Mouse (Mus musculus) CH12.LX (cell line): ENCODE measurements around the gene Bcas2. TPM values are rescaled to one million over a fixed set of nuclear protein-coding genes. Genes with fewer than 3 reads are reported as not detected.

Experiments
- DNase-seq: peaks from one replicate; pipeline ENCODE4 v3.0.0-alpha.2; 2013; ENCODE audit errors: extremely low read depth
- H3K27ac ChIP-seq: 2 replicates; pipeline ENCODE4 v1.5.1; 2012; ENCODE audit warnings: low read depth, mild to moderate bottlenecking, control low read depth, moderate library complexity; ENCODE audit not compliant: insufficient read depth
- H3K27me3 ChIP-seq: replicated peaks from 2 replicates; pipeline ENCODE3; 2012; ENCODE audit warnings: inconsistent platforms
- H3K36me3 ChIP-seq, 2 experiments: replicated peaks in 1 of 2; 2 replicates each; pipeline versions ENCODE3 to v1.6.1; 2012; ENCODE audit warnings: inconsistent platforms in 1 of 2, low read length in 1 of 2, mild to moderate bottlenecking in 1 of 2, mixed read lengths in 1 of 2, moderate library complexity in 1 of 2; ENCODE audit not compliant: control insufficient read depth in 1 of 2, insufficient read depth in 1 of 2
- H3K4me1 ChIP-seq, 2 experiments: 2 replicates each; pipeline ENCODE4 v1.6.1; 2012; ENCODE audit warnings: inconsistent platforms in 1 of 2, moderate library complexity in 1 of 2; ENCODE audit not compliant: insufficient read depth in 2 of 2, control insufficient read depth in 1 of 2
- H3K4me2 ChIP-seq: 2 replicates; pipeline ENCODE4 v1.6.1; 2012; ENCODE audit warnings: low read depth, mild to moderate bottlenecking, control low read depth; ENCODE audit not compliant: poor library complexity, insufficient read depth, severe bottlenecking
- H3K4me3 ChIP-seq, 3 experiments: fragments of 150-350 bp in 1 of 3; sonication (generic) in 1 of 3; replicated peaks in 1 of 3; 2 replicates each; pipeline versions ENCODE3 to v1.5.1; 2011 to 2012; ENCODE audit warnings: low read depth in 2 of 3, low read length in 2 of 3, mild to moderate bottlenecking in 2 of 3, moderate library complexity in 2 of 3, control low read depth in 1 of 3, improper control_type of control experiment in 1 of 3, inconsistent platforms in 1 of 3, mixed read lengths in 1 of 3; ENCODE audit not compliant: poor library complexity in 1 of 3
- H3K79me2 ChIP-seq: replicated peaks from 2 replicates; pipeline ENCODE4 v1.6.1; 2012; ENCODE audit warnings: mild to moderate bottlenecking, moderate library complexity; ENCODE audit not compliant: control insufficient read depth, poor library complexity, insufficient read depth, severe bottlenecking; ENCODE audit errors: extremely low read depth
- H3K9ac ChIP-seq: 2 replicates; pipeline ENCODE4 v1.6.1; 2012; ENCODE audit warnings: low read depth, mild to moderate bottlenecking, control low read depth, moderate library complexity; ENCODE audit not compliant: insufficient read depth
- H3K9me3 ChIP-seq: replicated peaks from 2 replicates; pipeline ENCODE3; 2012; ENCODE audit warnings: low read length, inconsistent platforms, mixed read lengths
- BHLHE40 ChIP-seq: IDR thresholded peaks from 2 replicates; pipeline ENCODE4 v1.6.1; 2011; ENCODE audit warnings: mild to moderate bottlenecking, low read depth, low read length, improper control_type of control experiment
- CHD1 ChIP-seq: IDR thresholded peaks from 2 replicates; pipeline ENCODE4 v1.6.1; 2012; ENCODE audit warnings: low read depth, low read length, improper control_type of control experiment, inconsistent platforms
- CTCF ChIP-seq, 2 experiments: IDR thresholded peaks in 1 of 2; conservative IDR thresholded peaks in 1 of 2; 2 replicates each; pipeline ENCODE4 v1.5.1; 2011 to 2012; ENCODE audit warnings: low read depth in 2 of 2, low read length in 2 of 2, improper control_type of control experiment in 1 of 2, inconsistent platforms in 1 of 2, mild to moderate bottlenecking in 1 of 2, moderate library complexity in 1 of 2
- E2F4 ChIP-seq: IDR thresholded peaks from 2 replicates; pipeline ENCODE4 v1.6.1; 2011; ENCODE audit warnings: low read depth, low read length, improper control_type of control experiment; ENCODE audit not compliant: insufficient replicate concordance
- ETS1 ChIP-seq: conservative IDR thresholded peaks from 2 replicates; pipeline ENCODE4 v1.6.1; 2012; ENCODE audit warnings: low read depth, mild to moderate bottlenecking, inconsistent platforms, low read length, improper control_type of control experiment, moderate library complexity
- IRF4 ChIP-seq: IDR thresholded peaks from 2 replicates; pipeline ENCODE4 v1.6.1; 2014; ENCODE audit warnings: low read depth, mild to moderate bottlenecking, inconsistent platforms, low read length, improper control_type of control experiment
- KAT2A ChIP-seq: IDR thresholded peaks from 2 replicates; pipeline ENCODE4 v1.6.1; 2012; ENCODE audit warnings: low read length, improper control_type of control experiment, inconsistent platforms; ENCODE audit not compliant: insufficient replicate concordance
- MAFK ChIP-seq: IDR thresholded peaks from 2 replicates; pipeline ENCODE4 v1.6.1; 2011; ENCODE audit warnings: low read length, improper control_type of control experiment; ENCODE audit not compliant: insufficient replicate concordance
- MAZ ChIP-seq: IDR thresholded peaks from 2 replicates; pipeline ENCODE4 v1.6.1; 2012; ENCODE audit warnings: low read depth, mild to moderate bottlenecking, inconsistent platforms, low read length, improper control_type of control experiment, moderate library complexity
- MXI1 ChIP-seq: IDR thresholded peaks from 2 replicates; pipeline ENCODE4 v1.6.1; 2011; ENCODE audit warnings: mild to moderate bottlenecking, low read depth, low read length, improper control_type of control experiment
- NELFE ChIP-seq: IDR thresholded peaks from 2 replicates; pipeline ENCODE4 v1.6.1; 2011; ENCODE audit warnings: low read depth, low read length, improper control_type of control experiment
- POLR2AphosphoS2 ChIP-seq: IDR thresholded peaks from 2 replicates; pipeline ENCODE4 v1.6.1; 2011; ENCODE audit warnings: low read depth, low read length, improper control_type of control experiment
- RCOR1 ChIP-seq: conservative IDR thresholded peaks from 2 replicates; pipeline ENCODE4 v1.6.1; 2012; ENCODE audit warnings: low read depth, mild to moderate bottlenecking, inconsistent platforms, low read length, improper control_type of control experiment
- SMC3 ChIP-seq: IDR thresholded peaks from 2 replicates; pipeline ENCODE4 v1.6.1; 2011; ENCODE audit warnings: low read depth, low read length, improper control_type of control experiment
- TBP ChIP-seq: conservative IDR thresholded peaks from 2 replicates; pipeline ENCODE4 v1.6.1; 2011; ENCODE audit warnings: low read depth, low read length, improper control_type of control experiment
- UBTF ChIP-seq: IDR thresholded peaks from 2 replicates; pipeline ENCODE4 v1.6.1; 2012; ENCODE audit warnings: low read depth, mild to moderate bottlenecking, inconsistent platforms, low read length, improper control_type of control experiment, moderate library complexity
- USF1 ChIP-seq: IDR thresholded peaks from 2 replicates; pipeline ENCODE4 v1.6.1; 2014; ENCODE audit warnings: low read depth, mild to moderate bottlenecking, inconsistent platforms, low read length, improper control_type of control experiment
- USF2 ChIP-seq: conservative IDR thresholded peaks from 2 replicates; pipeline ENCODE4 v1.6.1; 2011; ENCODE audit warnings: low read depth, low read length, improper control_type of control experiment
- ZC3H11A ChIP-seq: IDR thresholded peaks from 2 replicates; pipeline ENCODE4 v1.6.1; 2012; ENCODE audit warnings: low read depth, mild to moderate bottlenecking, inconsistent platforms, low read length, improper control_type of control experiment
- ZKSCAN1 ChIP-seq: IDR thresholded peaks from 2 replicates; pipeline ENCODE4 v1.6.1; 2012; ENCODE audit warnings: low read depth, inconsistent platforms, low read length, improper control_type of control experiment, borderline replicate concordance
- ZNF384 ChIP-seq: IDR thresholded peaks from 2 replicates; pipeline ENCODE4 v1.6.1; 2012; ENCODE audit warnings: low read depth, low read length, improper control_type of control experiment, inconsistent platforms
- dilution Hi-C: fragments of 300-500 bp; cut with MboI; formaldehyde crosslinking; loops from 2 replicates; pipeline ENCODE4 v1.14.3; 2020; ENCODE audit warnings: low sequenced_read_pairs; ENCODE audit not compliant: extremely low pct_unique_long_range_greater_than_20kb, extremely low pct_ligation_motif_present
- in situ Hi-C: fragments of 300-500 bp; cut with MboI; formaldehyde crosslinking; loops from 3 replicates; pipeline ENCODE4 v1.14.3; 2019; ENCODE audit warnings: low sequenced_read_pairs, low pct_ligation_motif_present, low pct_unique_long_range_greater_than_20kb, mixed read lengths
- polyA plus RNA-seq: library from polyadenylated mRNA; unstranded; fragments of >175 nt; gene quantifications from 2 replicates; pipeline ENCODE4 v1.2.1, GENCODE M21; 2012; ENCODE audit warnings: low read depth; ENCODE audit not compliant: insufficient read length
- total RNA-seq, 2 experiments: library from RNA; depleted of rRNA; stranded (reverse); fragments of 300-350 nt in 1 of 2; fragments of >200 nt in 1 of 2; gene quantifications; 2 replicates each; pipeline ENCODE4 v1.2.3; 2012 to 2014

The Bcas2 gene
- total and polyA plus RNA-seq, 3 experiments = 65.3 to 126 (median 111) TPM

- no peak overlapping the region for H3K27ac ChIP-seq
- in situ Hi-C loops (no loop called here), dilution Hi-C loops (no loop called here)
- no peak for DNase-seq
- no peaks in the 10 kb centered on the region for H3K79me2 ChIP-seq
- no peak overlapping the region for H3K4me3 ChIP-seq
- H3K9ac ChIP-seq = no peak overlapping the region
- no peaks in the 10 kb centered on the region for H3K4me1 ChIP-seq
- peaks cover 17% of the 10 kb centered on the region for H3K9me3 ChIP-seq
- no peaks in the 10 kb centered on the region for H3K36me3 ChIP-seq
- no peaks in the 10 kb centered on the region for H3K27me3 ChIP-seq
- TF ChIP-seq ZKSCAN1 (no peak), RCOR1 (no peak)
- H3K4me2 ChIP-seq = no peak overlapping the region
Observed at GRCm38 (mm10) chr3:103192161-103192560, 20.7 kb downstream of the Bcas2 start.

- Histone ChIP-seq H3K9ac (no peak overlapping the region), H3K27me3 (no peaks in the 10 kb centered on the region), H3K79me2 (no peaks in the 10 kb centered on the region), H3K9me3 (peaks cover 17% of the 10 kb centered on the region), H3K4me1 (no peaks in the 10 kb centered on the region), H3K4me2 (no peak overlapping the region), H3K36me3 (no peaks in the 10 kb centered on the region), H3K27ac (no peak overlapping the region), H3K4me3 (no peak overlapping the region)
- dilution Hi-C loops (no loop called here), in situ Hi-C loops (no loop called here)
- no peak for DNase-seq
- TF ChIP-seq TBP = no peak
- TF ChIP-seq NELFE = no peak
- no peak for TF ChIP-seq KAT2A
- TF ChIP-seq POLR2AphosphoS2 = no peak
- TF ChIP-seq CTCF (conservative IDR thresholded peaks at IDR 0.05 in 1 of 2, IDR thresholded peaks at IDR 0.05 in 1 of 2; ENCODE audit: low read depth in 2 of 2, low read length in 2 of 2) = no peak
- TF ChIP-seq E2F4 = no peak
- TF ChIP-seq UBTF = no peak
- TF ChIP-seq USF2 = no peak
- TF ChIP-seq ZC3H11A = no peak
- no peak for TF ChIP-seq SMC3
- TF ChIP-seq ZKSCAN1 = no peak
- no peak for TF ChIP-seq CHD1
- no peak for TF ChIP-seq ZNF384
- no peak for TF ChIP-seq MXI1
- TF ChIP-seq USF1 = no peak
- TF ChIP-seq BHLHE40 = no peak
- TF ChIP-seq MAFK = no peak
- TF ChIP-seq MAZ = no peak
- no peak for TF ChIP-seq ETS1
- TF ChIP-seq IRF4 = no peak
Observed at GRCm38 (mm10) chr3:103193186-103193585, 21.7 kb downstream of the Bcas2 start.
